Mouse (Mus musculus) frontal cortex, postnatal 36 days (tissue): ENCODE results near the gene Fkbp10.
A peak's percentile ranks its signal among the peaks of the same experiment; 100 is the strongest.

Source experiments
- DNase-seq, 2 experiments: peaks; one replicate each; pipeline ENCODE4 v3.0.0; 2022; ENCODE audit warnings: low spot score in 2 of 2

Fkbp10 gene

GRCm38 (mm10) chr11:100414914-100415822 is at the start of gene Fkbp10:
Gene Fkbp10, plus strand, starts transcription at chr11:100415697.
- no peak for DNase-seq

GRCm38 (mm10) chr11:100369145-100369544 is 46.4 kb upstream of the Fkbp10 start:
- DNase-seq = no peak

GRCm38 (mm10) chr11:100369822-100370221 is 45.7 kb upstream of the Fkbp10 start:
- no peak for DNase-seq

- DNase-seq = no peak
Observed at GRCm38 (mm10) chr11:100371981-100372558, 43.4 kb upstream of the Fkbp10 start.

- DNase-seq = no peak
Observed at GRCm38 (mm10) chr11:100375127-100375526, 40.4 kb upstream of the Fkbp10 start.

- DNase-seq = no peak
Observed at GRCm38 (mm10) chr11:100376005-100376404, 39.5 kb upstream of the Fkbp10 start.

GRCm38 (mm10) chr11:100376746-100377389 is 38.6 kb upstream of the Fkbp10 start:
- no peak for DNase-seq

GRCm38 (mm10) chr11:100377989-100378388 is 37.5 kb upstream of the Fkbp10 start:
- no peak for DNase-seq

GRCm38 (mm10) chr11:100378446-100378845 is 37.1 kb upstream of the Fkbp10 start:
- DNase-seq = no peak

GRCm38 (mm10) chr11:100379311-100379710 is 36.2 kb upstream of the Fkbp10 start:
- no peak for DNase-seq

GRCm38 (mm10) chr11:100382682-100383081 is 32.8 kb upstream of the Fkbp10 start:
- no peak for DNase-seq

GRCm38 (mm10) chr11:100385016-100385415 is 30.5 kb upstream of the Fkbp10 start:
- no peak for DNase-seq

- no peak for DNase-seq
Observed at GRCm38 (mm10) chr11:100386586-100386985, 28.9 kb upstream of the Fkbp10 start.

GRCm38 (mm10) chr11:100387111-100387510 is 28.4 kb upstream of the Fkbp10 start:
- DNase-seq = no peak

GRCm38 (mm10) chr11:100387589-100388375 is 27.7 kb upstream of the Fkbp10 start:
- DNase-seq = peak in 1 of 2 experiments; percentile 48

- DNase-seq = no peak
Observed at GRCm38 (mm10) chr11:100388588-100388987, 26.9 kb upstream of the Fkbp10 start.

- no peak for DNase-seq
Observed at GRCm38 (mm10) chr11:100389931-100390445, 25.5 kb upstream of the Fkbp10 start.

- peak in 1 of 2 experiments; percentile 46 for DNase-seq
Observed at GRCm38 (mm10) chr11:100391081-100391883, 24.2 kb upstream of the Fkbp10 start.

GRCm38 (mm10) chr11:100391884-100392345 is 23.6 kb upstream of the Fkbp10 start:
- no peak for DNase-seq

- DNase-seq = peak in 1 of 2 experiments; percentile 40
Observed at GRCm38 (mm10) chr11:100392958-100393357, 22.5 kb upstream of the Fkbp10 start.
